In genomic region chr11:20586180-20586579, GRCm38 (mm10) we compare ENCODE assay signal across 25 mouse cellular contexts. TPM values are rescaled to one million over a fixed set of nuclear protein-coding genes. Genes with fewer than 3 reads are reported as not detected.
A peak's percentile ranks its signal among the peaks of the same experiment; 100 is the strongest.
DNase-seq lines count a peak whose midpoint lies in the region; ATAC-seq and TF ChIP-seq lines count a peak whose summit lies in the region.
"Had no signal": no experiment of that assay in that cellular context is flagged by ENCODE, and none has a peak within 500 bp of the region (broad histone marks: within the 10 kb centered on the region; RNA-seq: fewer than 3 reads in every experiment).

No protein-coding gene starts in this region.

- no peaks in the 10 kb centered on the region for H3K9me3 ChIP-seq in ES-E14 (ENCODE audit: control insufficient read depth, insufficient read depth, low read depth, low read length)
- no peaks in the 10 kb centered on the region for H3K9me3 ChIP-seq in forebrain, postnatal 0 days (ENCODE audit: low read length)
- no peaks in the 10 kb centered on the region for H3K9me3 ChIP-seq in forebrain, embryonic 14.5 days (replicated peaks; ENCODE audit: control insufficient read depth, low read length)
- H3K9me3 ChIP-seq: embryonic facial prominence, embryonic 13.5 days; embryonic facial prominence, embryonic 15.5 days; forebrain, embryonic 10.5 days; forebrain, embryonic 12.5 days; forebrain, embryonic 15.5 days had no signal

- H3K27me3 ChIP-seq in Patski = no peaks in the 10 kb centered on the region
- H3K27me3 ChIP-seq in forebrain, postnatal 0 days (ENCODE audit: insufficient read depth, low read length) = no peaks in the 10 kb centered on the region
- H3K27me3 ChIP-seq in forebrain, embryonic 14.5 days (replicated peaks; ENCODE audit: control insufficient read depth, insufficient read depth, low read length) = no peaks in the 10 kb centered on the region
- H3K27me3 ChIP-seq: CH12.LX; embryonic facial prominence, embryonic 13.5 days; embryonic facial prominence, embryonic 15.5 days; forebrain, embryonic 12.5 days; forebrain, embryonic 15.5 days had no signal

- in situ Hi-C loops in ES-E14 (cut with MboI; ENCODE audit: low sequenced_read_pairs in 2 of 2, unreplicated experiment in 2 of 2) = no loop called here
- in situ Hi-C loops in Patski (cut with MboI; ENCODE audit: low pct_unique_long_range_greater_than_20kb) = no loop called here

- H3K27ac ChIP-seq in ES-E14 (ENCODE audit: insufficient read depth, low read depth, low read length, poor library complexity, severe bottlenecking) = no peak overlapping the region
- H3K27ac ChIP-seq in forebrain, postnatal 0 days (ENCODE audit: low read depth, low read length) = no peak overlapping the region
- H3K27ac ChIP-seq in forebrain, embryonic 14.5 days (ENCODE audit: low read depth, low read length) = no peak overlapping the region
- H3K27ac ChIP-seq: embryonic facial prominence, embryonic 13.5 days; embryonic facial prominence, embryonic 15.5 days; forebrain, embryonic 10.5 days; forebrain, embryonic 12.5 days; forebrain, embryonic 15.5 days had no signal

- H3K9ac ChIP-seq in ES-E14 (ENCODE audit: insufficient read depth, low read depth, low read length, poor library complexity, severe bottlenecking) = no peak overlapping the region
- H3K9ac ChIP-seq in forebrain, postnatal 0 days = no peak overlapping the region
- H3K9ac ChIP-seq in forebrain, embryonic 14.5 days (ENCODE audit: low read length) = no peak overlapping the region
- H3K9ac ChIP-seq: embryonic facial prominence, embryonic 13.5 days; embryonic facial prominence, embryonic 15.5 days; forebrain, embryonic 12.5 days; forebrain, embryonic 15.5 days had no signal

- no peak for TF ChIP-seq CTCF in Patski (IDR thresholded peaks at IDR 0.05)
- no peak for TF ChIP-seq CTCF in forebrain, postnatal 0 days (IDR thresholded peaks at IDR 0.05; ENCODE audit: low read depth)

- no peak overlapping the region for H3K4me3 ChIP-seq in ES-E14 (ENCODE audit: insufficient read depth in 1 of 2, low read depth in 1 of 2, low read length in 2 of 2, poor library complexity in 1 of 2, severe bottlenecking in 1 of 2)
- H3K4me3 ChIP-seq in forebrain, postnatal 0 days (ENCODE audit: low read depth, low read length) = no peak overlapping the region
- no peak overlapping the region for H3K4me3 ChIP-seq in forebrain, embryonic 14.5 days (ENCODE audit: low read depth, low read length)
- H3K4me3 ChIP-seq: embryonic facial prominence, embryonic 13.5 days; embryonic facial prominence, embryonic 15.5 days; erythroblast, embryonic 14.5 days; forebrain, embryonic 10.5 days; forebrain, embryonic 12.5 days; forebrain, embryonic 15.5 days had no signal

- no peak overlapping the region for H3K4me2 ChIP-seq in forebrain, postnatal 0 days (ENCODE audit: low read depth)
- no peak overlapping the region for H3K4me2 ChIP-seq in forebrain, embryonic 14.5 days (ENCODE audit: low read length)
- H3K4me2 ChIP-seq: embryonic facial prominence, embryonic 13.5 days; embryonic facial prominence, embryonic 15.5 days; forebrain, embryonic 12.5 days; forebrain, embryonic 15.5 days had no signal

- peak; percentile 92 for ATAC-seq in Patski
- no peak for ATAC-seq in forebrain, postnatal 0 days
- ATAC-seq in forebrain, embryonic 14.5 days = no peak
- ATAC-seq: CD4-positive, CD25-positive, alpha-beta regulatory T cell, adult 4 months; forebrain, embryonic 15.5 days had no signal

- POLR2A ChIA-PET in Patski (lab: Charles Lee) = no interaction called here

- CTCF ChIA-PET in Patski (lab: Charles Lee) = no interaction called here

- H3K36me3 ChIP-seq in ES-E14 (ENCODE audit: control insufficient read depth, insufficient read depth, low read length, poor library complexity, severe bottlenecking) = no peaks in the 10 kb centered on the region; the same call in 1 of the 2 replicates
- no peaks in the 10 kb centered on the region for H3K36me3 ChIP-seq in forebrain, postnatal 0 days (ENCODE audit: insufficient read depth)
- H3K36me3 ChIP-seq in forebrain, embryonic 14.5 days (ENCODE audit: control insufficient read depth, insufficient read depth, low read length) = no peaks in the 10 kb centered on the region
- H3K36me3 ChIP-seq: embryonic facial prominence, embryonic 13.5 days; embryonic facial prominence, embryonic 15.5 days; forebrain, embryonic 10.5 days; forebrain, embryonic 12.5 days; forebrain, embryonic 15.5 days had no signal

- DNase-seq in adrenal gland, adult (ENCODE audit: inconsistent age in 2 of 2, low spot score in 1 of 2) = peak; percentile 18 to 33
- no peak for DNase-seq in adrenal gland, postnatal 25 days
- peak; percentile 33 for DNase-seq in 416B (ENCODE audit: low read depth)
- no peak for DNase-seq in ES-E14 (ENCODE audit: low read depth, low spot score)
- peak; percentile 65 for DNase-seq in Patski (ENCODE audit: low read depth, low spot score)
- DNase-seq in forebrain, postnatal 0 days = no peak
- DNase-seq in forebrain, embryonic 14.5 days (ENCODE audit: low spot score) = no peak
- no peak for DNase-seq in lung, adult 18-20 months
- DNase-seq: adrenal gland, postnatal 10 days; adrenal gland, postnatal 36 days; cerebellum, adult 11 months; cerebellum, adult 18-20 months; cerebellum, adult 8-10 months; cerebellum, adult 9-11 months; cerebellum, postnatal 14 days; cerebellum, postnatal 36 days; embryo, embryonic 11 days had no signal

- peaks cover 0 to 12% of the 10 kb centered on the region in 2 experiments; a peak in 3 of 4 replicates for H3K4me1 ChIP-seq in ES-E14 (ENCODE audit: control insufficient read depth in 2 of 2, insufficient read depth in 2 of 2, low read length in 2 of 2, poor library complexity in 1 of 2)
- no peaks in the 10 kb centered on the region for H3K4me1 ChIP-seq in forebrain, postnatal 0 days (ENCODE audit: insufficient read depth)
- no peaks in the 10 kb centered on the region for H3K4me1 ChIP-seq in forebrain, embryonic 14.5 days (ENCODE audit: control insufficient read depth, insufficient read depth, low read length)
- H3K4me1 ChIP-seq: forebrain, embryonic 12.5 days; forebrain, embryonic 15.5 days had no signal

TF ChIP-seq in ES-E14, 5 proteins besides CTCF, POLR2A, EP300 and RAD21:
- TF ChIP-seq ZC3H11A (IDR thresholded peaks at IDR 0.05; ENCODE audit: borderline replicate concordance, low read depth, low read length) = no peak
- no peak for TF ChIP-seq HCFC1 (IDR thresholded peaks at IDR 0.05; ENCODE audit: borderline replicate concordance, insufficient read depth, low read length)
- TF ChIP-seq MAFK (IDR thresholded peaks at IDR 0.05; ENCODE audit: insufficient read depth, low read depth, low read length) = 0 out of 2 replicates have a peak, but pooled peaks have one; percentile 36
- TF ChIP-seq ZNF384 (IDR thresholded peaks at IDR 0.05; ENCODE audit: low read depth, low read length) = no peak

RNA-seq across cellular contexts. Expression of gene Sertad2, which starts 43.1 kb away (rescaled TPM):
- total RNA-seq in adrenal gland, postnatal 25 days (2021) = 14.2 and 15.7 TPM in 2 replicates
- 13.9 and 16.0 TPM in 2 replicates for total RNA-seq in ES-E14 (2012; rRNA removed)
- 25.6 TPM for polyA plus RNA-seq in Patski (2021)
- 14.8 and 17.7 TPM in 2 replicates for total RNA-seq in forebrain, postnatal 0 days (2014; rRNA removed)
- 29.8 and 38.3 TPM in 2 replicates for polyA plus RNA-seq in forebrain, postnatal 0 days (2015; fragmentation: Nextera tagmentation; extraction: Ambion mirVana)
- 23.2 and 28.3 TPM in 2 replicates for polyA plus RNA-seq in forebrain, embryonic 14.5 days (2014; fragmentation: Nextera tagmentation; extraction: Ambion mirVana)

Comparison
In these comparisons a context has a peak if more than half of its experiments do, and no peak if none do; other contexts are left out.
1. DNase-seq: peak in adrenal gland, adult (2 of 2), 416B (single experiment) and Patski (single experiment); none in adrenal gland, postnatal 25 days (single experiment), ES-E14 (single experiment), forebrain, postnatal 0 days (single experiment), forebrain, embryonic 14.5 days (single experiment) and lung, adult 18-20 months (0 of 2).